Mouse (Mus musculus): Measurements from ENCODE around the gene Srsf3.

- TF ChIP-seq POLR2A (IDR thresholded peaks at IDR 0.05; ENCODE audit: insufficient read depth, low read depth, low read length) (no peak), CTCF (IDR thresholded peaks at IDR 0.05) (no peak)
These were observed 46.3 kb downstream of the Srsf3 start for GRCm38 (mm10) chr17:29078519-29079383.

All from heart, adult 2 months (tissue).